Mouse (Mus musculus): ENCODE results near the gene Zfp428. TPM values are rescaled to one million over a fixed set of nuclear protein-coding genes. Genes with fewer than 3 reads are reported as not detected.

Gene Zfp428
- total RNA-seq (2023): under 1 TPM; 0.53 to 0.96 TPM

DNA sequence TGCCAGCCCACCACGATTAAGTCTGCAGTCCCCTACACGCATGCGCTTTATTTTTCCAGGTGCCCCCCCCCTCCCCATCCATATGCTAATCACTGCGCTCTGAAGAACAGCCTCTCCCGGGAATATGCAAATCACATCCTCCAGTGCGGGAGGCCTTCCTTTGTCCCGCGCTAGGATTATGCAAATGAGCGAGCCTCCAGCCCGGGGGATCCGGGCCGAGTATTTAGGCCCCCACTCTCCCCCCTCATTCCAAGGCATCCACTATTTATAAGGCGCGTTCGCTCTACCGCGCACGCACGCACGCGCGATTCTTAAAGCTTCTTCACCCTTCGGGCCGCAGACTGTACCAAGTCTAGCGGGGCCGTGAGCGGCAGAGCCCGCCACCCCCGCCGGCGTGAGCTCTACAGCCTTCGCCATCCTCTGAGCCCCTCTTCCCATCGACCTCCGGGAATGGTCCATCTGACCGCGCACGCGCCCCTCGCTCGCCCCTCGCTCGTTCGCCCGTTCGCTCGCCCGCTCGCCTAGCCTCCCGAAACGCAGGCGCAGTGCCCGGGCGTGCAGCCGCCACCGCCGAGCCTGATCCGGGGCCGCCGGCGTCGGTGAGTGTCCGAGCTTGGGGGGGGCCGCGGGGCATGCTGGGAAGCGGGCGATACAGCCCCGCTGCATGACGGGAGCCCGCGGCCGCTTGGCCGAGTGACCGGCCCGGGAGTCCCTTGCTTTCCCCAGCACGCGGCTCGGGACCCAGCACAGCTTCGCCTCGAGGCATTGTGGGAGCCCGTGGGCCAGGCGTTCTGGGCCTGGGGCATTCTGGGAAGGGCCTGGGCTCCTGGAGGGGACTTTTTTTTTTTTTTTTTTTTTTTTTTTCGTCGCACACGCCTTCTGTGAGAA, at the start of gene Zfp428:
Zfp428 (plus strand) TSS at position 169 of the 888 bp plus-strand sequence.

DNA sequence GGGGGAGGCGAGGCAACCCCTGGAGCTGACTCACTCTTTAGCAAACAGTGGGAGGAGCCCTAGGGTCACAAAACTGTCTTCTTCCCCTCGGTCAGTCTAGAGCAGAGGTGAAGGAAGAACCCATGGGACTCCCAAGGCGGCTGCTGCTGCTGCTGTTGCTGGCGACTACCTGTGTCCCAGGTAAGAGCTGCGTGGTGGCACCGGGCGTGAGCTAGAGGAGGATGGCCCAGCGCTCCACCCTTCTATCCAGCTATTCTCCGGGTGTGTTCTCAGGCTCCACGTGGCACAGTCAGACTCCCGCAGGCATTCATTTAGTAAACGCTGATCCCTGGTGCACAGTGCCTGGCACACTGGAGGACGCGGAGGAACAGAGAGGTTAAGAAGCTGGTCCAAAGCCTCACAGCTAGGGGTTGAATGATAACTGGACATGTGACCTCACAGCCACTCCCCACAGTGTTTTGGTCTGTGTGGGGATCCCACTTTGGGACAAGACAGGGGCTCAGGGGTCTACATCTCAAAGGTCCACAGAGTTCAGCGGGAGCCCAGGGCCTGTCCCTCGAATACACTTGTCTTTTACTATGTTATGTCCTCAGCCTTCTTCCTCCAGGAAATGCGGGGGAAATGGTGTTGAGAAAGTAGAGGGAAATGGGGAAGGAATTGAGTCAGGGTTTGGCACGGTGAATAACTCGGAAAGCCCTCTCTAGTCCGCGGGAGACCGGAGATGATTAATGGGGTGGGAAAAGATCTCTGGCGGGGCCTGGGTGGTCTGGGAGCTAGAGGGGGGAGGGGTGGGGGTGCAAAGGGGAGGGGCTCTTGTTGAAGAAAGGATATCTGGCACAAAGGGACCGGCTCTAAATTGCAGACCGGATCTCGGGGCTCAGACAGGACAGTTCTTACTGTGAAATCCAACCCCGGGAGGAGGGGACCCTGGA, 44.2 kb upstream of the Zfp428 start, which contains the start of gene Plaur:
Plaur (plus strand) TSS at position 97 of the 932 bp plus-strand sequence.

GRCm38 (mm10) chr7:24481474-24482207, 25.2 kb upstream of the Zfp428 start, which contains the start of gene Cadm4:
TSS of gene Cadm4 (plus strand) at chr7:24482023.

GRCm38 (mm10) chr7:24512355-24512754, 5.5 kb downstream of the Zfp428 start, which contains the start of gene AC161166.1:
TSS of gene AC161166.1 (minus strand) at chr7:24512455.

DNA sequence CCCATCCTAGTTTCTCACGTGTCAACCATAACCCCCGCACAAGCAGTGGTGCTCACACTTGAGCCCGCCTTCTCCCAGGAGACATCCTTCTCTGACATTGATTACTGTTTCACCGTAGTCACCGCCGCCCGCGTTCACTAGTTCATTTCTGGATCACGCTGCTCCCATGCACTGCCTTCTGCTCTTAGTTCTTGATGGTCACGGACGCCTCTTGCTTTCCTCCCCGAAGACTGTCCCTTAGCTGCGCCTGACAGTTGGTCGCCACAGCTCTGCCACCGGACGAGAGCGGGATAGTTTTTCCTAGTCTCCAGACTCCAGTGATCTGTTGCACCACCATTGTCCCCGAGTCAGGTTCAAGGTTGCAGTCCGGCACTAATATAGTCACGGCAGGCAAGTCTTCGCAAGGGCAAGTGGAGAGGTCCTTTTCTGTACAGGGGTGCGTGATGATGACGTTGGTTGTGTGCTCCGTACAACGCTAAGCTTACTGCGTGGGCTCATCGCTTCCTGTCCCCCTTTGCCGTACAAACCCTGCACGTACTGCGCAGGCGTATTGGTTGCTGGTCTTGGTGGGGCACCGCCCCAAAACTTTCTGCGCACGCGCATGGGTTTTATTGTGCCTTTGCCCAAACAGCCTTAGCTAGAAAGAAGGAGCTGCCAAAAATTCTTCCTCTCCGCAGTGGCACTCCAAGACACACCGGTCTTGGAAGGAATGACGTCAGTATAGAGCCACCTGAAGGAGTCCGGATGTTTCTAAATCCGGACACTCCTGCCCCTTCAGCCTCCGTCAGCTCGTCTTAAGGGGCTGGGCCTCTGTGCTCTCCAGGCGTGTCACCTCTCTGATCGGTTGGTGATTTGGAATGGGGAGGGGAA, 23.5 kb downstream of the Zfp428 start, which contains the start of gene Irgq:
Irgq (plus strand) TSS at position 628 of the 870 bp plus-strand sequence.

DNA sequence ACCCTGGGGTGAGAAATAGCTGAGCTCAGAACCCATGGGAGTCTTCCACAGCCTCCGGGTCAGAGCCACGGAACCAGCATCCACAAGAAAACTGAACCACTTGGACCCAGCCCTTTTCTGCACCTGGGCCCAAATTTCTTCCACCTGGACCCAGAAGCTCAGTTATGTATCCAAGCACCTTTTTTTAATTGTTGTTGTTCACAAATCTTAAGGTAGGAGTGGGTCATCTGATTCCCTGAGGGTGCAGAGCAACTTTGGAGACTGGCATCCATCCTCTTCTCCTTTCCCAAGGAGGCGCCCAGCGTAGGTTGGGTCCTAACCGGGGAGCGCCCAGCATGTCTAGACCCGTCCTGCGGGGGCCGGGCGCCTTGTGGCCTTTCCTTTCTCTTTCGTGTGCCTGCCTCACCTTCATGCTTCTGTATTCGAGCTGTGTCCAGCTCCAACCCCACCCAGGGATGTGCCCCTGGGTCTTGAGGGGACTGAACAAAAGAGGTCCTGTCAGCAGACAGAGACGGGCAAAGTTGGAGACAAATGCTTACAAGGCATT, 39.3 kb downstream of the Zfp428 start, which contains the start of the genes Pinlyp and Xrcc1:
Pinlyp (minus strand) TSS at position 51 of the 547 bp plus-strand sequence.
Xrcc1 (plus strand) TSS at position 222 of the 547 bp plus-strand sequence.

Other genes starting within 250 kb of the Zfp428 start
- under 1 TPM; 0.18 to 0.57 TPM for gene Zfp93, start 236.6 kb upstream of the Zfp428 start, total RNA-seq (2023)
- gene Zfp61, start 205.8 kb upstream of the Zfp428 start, total RNA-seq (2023): 1 to 10 TPM; 4.1 to 4.4 TPM
- 1 to 10 TPM in 1 of 2 experiments, under 1 TPM in 1; 0.50 to 1.2 TPM for gene Zfp94, start 190.3 kb upstream of the Zfp428 start, total RNA-seq (2023)
- not detected for gene Tescl, start 173.1 kb upstream of the Zfp428 start, total RNA-seq (2023)
- not detected for gene Lypd5, start 157.8 kb upstream of the Zfp428 start, total RNA-seq (2023)
- gene Kcnn4, start 136.7 kb upstream of the Zfp428 start, total RNA-seq (2023): 10 to 100 TPM; 18.0 to 23.3 TPM
- 10 to 100 TPM; 47.5 to 50.1 TPM for gene Smg9, start 107.4 kb upstream of the Zfp428 start, total RNA-seq (2023)
- 1 to 10 TPM; 1.2 to 1.6 TPM for gene Irgc1, start 54.7 kb upstream of the Zfp428 start, total RNA-seq (2023)
- gene Plaur, start 44.5 kb upstream of the Zfp428 start, total RNA-seq (2023): 100 to 1,000 TPM; 869 to 905 TPM
- gene Cadm4, start 25.0 kb upstream of the Zfp428 start, total RNA-seq (2023): under 1 TPM in 1 of 2 experiments, not detected in 1; 0.20 TPM
- gene AC161166.1, start 5.4 kb downstream of the Zfp428 start, total RNA-seq (2023): not detected
- 1 to 10 TPM; 5.8 to 6.4 TPM for gene Irgq, start 23.7 kb downstream of the Zfp428 start, total RNA-seq (2023)
- not detected for gene Pinlyp, start 39.1 kb downstream of the Zfp428 start, total RNA-seq (2023)
- gene Xrcc1, start 39.3 kb downstream of the Zfp428 start, total RNA-seq (2023): 10 to 100 TPM; 33.5 to 34.6 TPM
- gene Ethe1, start 80.5 kb downstream of the Zfp428 start, total RNA-seq (2023): 10 to 100 TPM; 64.1 to 70.6 TPM
- under 1 TPM in 1 of 2 experiments, not detected in 1; 0.15 TPM for gene Zfp575, start 80.6 kb downstream of the Zfp428 start, total RNA-seq (2023)
- 1 to 10 TPM; 6.0 to 6.7 TPM for gene Phldb3, start 103.8 kb downstream of the Zfp428 start, total RNA-seq (2023)
- not detected for gene Lypd3, start 129.5 kb downstream of the Zfp428 start, total RNA-seq (2023)
- gene Tex101, start 169.7 kb downstream of the Zfp428 start, total RNA-seq (2023): not detected
- gene BC049730, start 202.2 kb downstream of the Zfp428 start, total RNA-seq (2023): 1 to 10 TPM in 1 of 2 experiments, not detected in 1; 1.4 TPM
- gene Gm4763, start 219.9 kb downstream of the Zfp428 start, total RNA-seq (2023): 1 to 10 TPM; 7.2 to 7.3 TPM

Data from neutrophil, adult 83 days (primary cell).